Mouse (Mus musculus) MEL (cell line): ENCODE measurements at regions not wholly inside any gene's neighbourhood (a gene's known extent, or its start where the extent isn't known, plus 50 kb on each side); places are given as distances from the start of the nearest gene placed in this dataset.

ENCODE experiments used
- DNase-seq: peaks from one replicate; pipeline ENCODE4 v3.0.0; 2011; ENCODE audit warnings: low read depth, low spot score
- H3K27ac ChIP-seq: 2 replicates; pipeline ENCODE4 v1.5.1; 2012; ENCODE audit warnings: low read depth, mild to moderate bottlenecking, control low read depth, low read length, moderate library complexity; ENCODE audit not compliant: control insufficient read depth
- H3K27me3 ChIP-seq, 2 experiments: fragments of 150-350 bp in 1 of 2; sonication (generic) in 1 of 2; 2 replicates each; pipeline ENCODE4 v1.6.1; 2012; ENCODE audit warnings: low read length in 2 of 2, mild to moderate bottlenecking in 2 of 2, improper control_type of control experiment in 1 of 2, moderate library complexity in 1 of 2; ENCODE audit not compliant: insufficient read depth in 2 of 2, control insufficient read depth in 1 of 2
- H3K36me3 ChIP-seq, 2 experiments: 2 replicates each; pipeline ENCODE4 v1.6.1; 2012 to 2014; ENCODE audit warnings: low read length in 2 of 2, improper control_type of control experiment in 1 of 2, inconsistent platforms in 1 of 2, mild to moderate bottlenecking in 1 of 2; ENCODE audit not compliant: insufficient read depth in 2 of 2, control insufficient read depth in 1 of 2
- H3K4me1 ChIP-seq, 2 experiments: fragments of 150-350 bp in 1 of 2; sonication (generic) in 1 of 2; 2 replicates each; pipeline ENCODE4 v1.6.1; 2012; ENCODE audit warnings: low read length in 2 of 2, improper control_type of control experiment in 1 of 2, mild to moderate bottlenecking in 1 of 2; ENCODE audit not compliant: insufficient read depth in 2 of 2, control insufficient read depth in 1 of 2
- H3K4me3 ChIP-seq, 2 experiments: fragments of 150-350 bp in 1 of 2; sonication (generic) in 1 of 2; 2 replicates each; pipeline ENCODE4 v1.5.1; 2012; ENCODE audit warnings: low read depth in 2 of 2, low read length in 2 of 2, mild to moderate bottlenecking in 2 of 2, moderate library complexity in 2 of 2, control low read depth in 1 of 2, improper control_type of control experiment in 1 of 2; ENCODE audit not compliant: control insufficient read depth in 1 of 2, insufficient read depth in 1 of 2
- H3K79me2 ChIP-seq: 2 replicates; pipeline ENCODE4 v1.6.1; 2012; ENCODE audit warnings: mild to moderate bottlenecking, low read length, moderate library complexity; ENCODE audit not compliant: control insufficient read depth, poor library complexity, insufficient read depth
- H3K9ac ChIP-seq: 2 replicates; pipeline ENCODE4 v1.6.1; 2012; ENCODE audit warnings: low read depth, mild to moderate bottlenecking, control low read depth, low read length, moderate library complexity; ENCODE audit not compliant: control insufficient read depth, poor library complexity, severe bottlenecking
- H3K9me3 ChIP-seq: fragments of 150-350 bp; sonication (generic); replicated peaks from 2 replicates; pipeline ENCODE4 v1.6.1; 2012; ENCODE audit warnings: mild to moderate bottlenecking, low read length, improper control_type of control experiment, moderate library complexity; ENCODE audit not compliant: insufficient read depth
- BHLHE40 ChIP-seq: IDR thresholded peaks from 2 replicates; pipeline ENCODE4 v1.6.1; 2012; ENCODE audit warnings: low read depth, mild to moderate bottlenecking, inconsistent platforms, low read length, improper control_type of control experiment, borderline replicate concordance
- CHD2 ChIP-seq: IDR thresholded peaks from 2 replicates; pipeline ENCODE4 v1.6.1; 2011; ENCODE audit warnings: low read length, improper control_type of control experiment
- ETS1 ChIP-seq: IDR thresholded peaks from 2 replicates; pipeline ENCODE4 v1.6.1; 2012; ENCODE audit warnings: low read depth, mild to moderate bottlenecking, inconsistent platforms, low read length, improper control_type of control experiment, moderate library complexity
- GATA1 ChIP-seq: IDR thresholded peaks from 2 replicates; pipeline ENCODE4 v1.6.1; 2011; ENCODE audit warnings: low read depth, low read length, improper control_type of control experiment
- JUND ChIP-seq: IDR thresholded peaks from 2 replicates; pipeline ENCODE4 v1.6.1; 2011; ENCODE audit warnings: low read depth, mild to moderate bottlenecking, improper control_type of control experiment, low read length
- MAFK ChIP-seq: IDR thresholded peaks from 2 replicates; pipeline ENCODE4 v1.6.1; 2011; ENCODE audit warnings: low read depth, mild to moderate bottlenecking, low read length, improper control_type of control experiment, borderline replicate concordance
- NRF1 ChIP-seq: IDR thresholded peaks from 2 replicates; pipeline ENCODE4 v1.6.1; 2014; ENCODE audit warnings: low read depth, mild to moderate bottlenecking, inconsistent platforms, low read length, improper control_type of control experiment, moderate library complexity; ENCODE audit not compliant: poor library complexity, insufficient read depth, severe bottlenecking
- POLR2AphosphoS2 ChIP-seq: IDR thresholded peaks from 2 replicates; pipeline ENCODE4 v1.6.1; 2011; ENCODE audit warnings: low read length, improper control_type of control experiment
- POLR2AphosphoS5 ChIP-seq: IDR thresholded peaks from 2 replicates; pipeline ENCODE4 v1.6.1; 2012; ENCODE audit warnings: low read depth, borderline replicate concordance, mild to moderate bottlenecking, inconsistent platforms, low read length, moderate library complexity, mixed read lengths
- RAD21 ChIP-seq: IDR thresholded peaks from 2 replicates; pipeline ENCODE4 v1.6.1; 2011; ENCODE audit warnings: mild to moderate bottlenecking, low read depth, low read length, improper control_type of control experiment
- TAL1 ChIP-seq: IDR thresholded peaks from 2 replicates; pipeline ENCODE4 v1.6.1; 2012; ENCODE audit warnings: mild to moderate bottlenecking, inconsistent platforms, low read length, moderate library complexity, mixed read lengths
- TCF12 ChIP-seq: IDR thresholded peaks from 2 replicates; pipeline ENCODE4 v1.6.1; 2014; ENCODE audit warnings: low read depth, mild to moderate bottlenecking, inconsistent platforms, low read length, improper control_type of control experiment, moderate library complexity
- USF1 ChIP-seq: IDR thresholded peaks from 2 replicates; pipeline ENCODE4 v1.6.1; 2014; ENCODE audit warnings: low read depth, mild to moderate bottlenecking, inconsistent platforms, low read length, improper control_type of control experiment, moderate library complexity
- USF2 ChIP-seq, 2 experiments: IDR thresholded peaks; 2 replicates each; pipeline ENCODE4 v1.6.1; 2011 to 2012; ENCODE audit warnings: improper control_type of control experiment in 2 of 2, low read length in 2 of 2, borderline replicate concordance in 1 of 2, inconsistent platforms in 1 of 2, low read depth in 1 of 2, mild to moderate bottlenecking in 1 of 2; ENCODE audit not compliant: insufficient read depth in 1 of 2
- ZC3H11A ChIP-seq: IDR thresholded peaks from 2 replicates; pipeline ENCODE4 v1.6.1; 2012; ENCODE audit warnings: low read depth, mild to moderate bottlenecking, inconsistent platforms, low read length, improper control_type of control experiment
- ZMIZ1 ChIP-seq: IDR thresholded peaks from 2 replicates; pipeline ENCODE4 v1.6.1; 2012; ENCODE audit warnings: low read depth, mild to moderate bottlenecking, inconsistent platforms, low read length, improper control_type of control experiment, moderate library complexity

DNA sequence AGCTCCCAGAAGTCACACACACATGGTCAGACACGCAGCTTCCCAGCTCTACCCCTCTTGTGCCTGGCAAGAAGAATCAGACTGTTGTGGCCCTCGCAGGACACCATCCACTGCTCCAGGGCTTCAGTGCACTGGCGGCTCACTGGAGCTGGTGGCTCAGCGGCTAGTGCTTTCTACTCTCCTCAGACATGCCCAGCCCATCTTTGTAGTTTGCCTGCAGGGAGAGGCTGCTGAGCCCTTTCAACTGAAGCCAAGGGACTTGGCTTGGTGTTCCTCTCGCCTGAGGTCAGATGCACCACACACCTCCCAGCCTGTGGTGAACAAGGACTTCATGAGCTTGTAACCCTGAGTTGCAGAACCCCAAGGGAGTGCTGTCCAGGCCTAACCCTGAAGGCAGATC is 249.8 kb downstream of the Tle3 start:
- TF ChIP-seq POLR2AphosphoS5, result no peak
- no peak for TF ChIP-seq CHD2
- no peak for TF ChIP-seq RAD21
- TF ChIP-seq USF1, result no peak
- no peak for TF ChIP-seq NRF1
- no peak for TF ChIP-seq POLR2AphosphoS2
- TF ChIP-seq ZC3H11A, result no peak
- no peak for TF ChIP-seq GATA1
- no peak for TF ChIP-seq MAFK
- no peak for TF ChIP-seq BHLHE40
- no peak for TF ChIP-seq ZMIZ1
- TF ChIP-seq JUND, result no peak
- no peak for TF ChIP-seq USF2 (IDR thresholded peaks at IDR 0.05; ENCODE audit: borderline replicate concordance in 1 of 2, insufficient read depth in 1 of 2, low read depth in 1 of 2, low read length in 2 of 2)
- TF ChIP-seq, all 39 proteins: peak for 0
- Histone ChIP-seq H3K27ac (no peak overlapping the region), H3K36me3 (no peaks in the 10 kb centered on the region), H3K9ac (no peak overlapping the region), H3K4me3 (no peak overlapping the region), H3K9me3 (no peaks in the 10 kb centered on the region), H3K79me2 (no peaks in the 10 kb centered on the region), H3K27me3 (peaks cover 0 to 7% of the 10 kb centered on the region in 2 experiments; a peak in 2 of 4 replicates), H3K4me1 (no peaks in the 10 kb centered on the region)
- DNase-seq, result no peak

DNA sequence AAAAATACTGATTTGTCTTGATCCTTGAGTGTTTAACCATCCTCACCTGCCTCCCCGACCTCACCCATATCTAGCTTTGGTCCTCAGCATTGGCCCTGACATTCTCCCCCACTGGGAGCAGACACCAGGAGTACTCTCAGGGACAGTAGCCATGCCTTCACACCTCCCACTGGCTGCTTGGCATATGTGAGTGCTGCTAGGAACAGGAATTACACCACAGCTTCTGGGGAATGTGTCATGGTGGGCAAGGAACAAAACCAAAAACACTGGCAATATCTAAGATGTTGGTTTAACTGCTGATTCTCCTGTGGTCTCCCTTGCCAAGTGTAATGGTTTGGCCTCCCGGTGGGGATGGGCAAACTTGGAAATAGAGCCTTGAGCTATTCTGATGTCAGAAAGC is 248.6 kb downstream of the Tle3 start:
- H3K9me3 ChIP-seq, result no peaks in the 10 kb centered on the region
- no peaks in the 10 kb centered on the region for H3K36me3 ChIP-seq
- no peaks in the 10 kb centered on the region for H3K79me2 ChIP-seq
- no peak overlapping the region for H3K27ac ChIP-seq
- no peak overlapping the region for H3K4me3 ChIP-seq
- H3K27me3 ChIP-seq, result peaks cover 6 to 16% of the 10 kb centered on the region in 2 experiments
- no peak for TF ChIP-seq ZMIZ1
- no peak for TF ChIP-seq TCF12
- no peak for TF ChIP-seq TAL1
- no peak for TF ChIP-seq ETS1
- TF ChIP-seq, all 39 proteins: peak for 0
- Histone ChIP-seq H3K4me1 (no peaks in the 10 kb centered on the region), H3K9ac (no peak overlapping the region)
- DNase-seq, result no peak
